Mouse (Mus musculus) spleen, postnatal 36 days (tissue): ENCODE data around the gene Mmd2.

Source experiments
- DNase-seq, 2 experiments: peaks; one replicate each; pipeline ENCODE4 v3.0.0; 2022; ENCODE audit warnings: low spot score in 2 of 2, mixed read lengths in 1 of 2

The Mmd2 gene

GRCm38 (mm10) chr5:142547066-142547465 is 61.5 kb downstream of the Mmd2 start:
- DNase-seq = no peak

- no peak for DNase-seq
These were observed 62.3 kb downstream of the Mmd2 start for GRCm38 (mm10) chr5:142546344-142546743.

GRCm38 (mm10) chr5:142545014-142545795 is 63.4 kb downstream of the Mmd2 start:
- DNase-seq = no peak

GRCm38 (mm10) chr5:142537286-142537685 is 71.3 kb downstream of the Mmd2 start:
- DNase-seq = no peak

- DNase-seq = no peak
These were observed 73.2 kb downstream of the Mmd2 start for GRCm38 (mm10) chr5:142535388-142535787.

- DNase-seq = no peak
These were observed 78.7 kb downstream of the Mmd2 start, which contains the start of gene Papolb for GRCm38 (mm10) chr5:142529915-142530314. Gene Papolb, minus strand, starts transcription at chr5:142530076.

- DNase-seq = no peak
These were observed 83.7 kb downstream of the Mmd2 start for GRCm38 (mm10) chr5:142524711-142525464.

- no peak for DNase-seq
These were observed 87.3 kb downstream of the Mmd2 start for GRCm38 (mm10) chr5:142521195-142521866.

- no peak for DNase-seq
These were observed 88.2 kb downstream of the Mmd2 start for GRCm38 (mm10) chr5:142520360-142520759.

GRCm38 (mm10) chr5:142518973-142519372 is 89.6 kb downstream of the Mmd2 start:
- DNase-seq = no peak
